Mouse (Mus musculus) layer of hippocampus, adult 11-12 months (tissue): ENCODE measurements around the gene Ugt2b35.
"Not testable (repeated sequence)": the region's sequence is repeated elsewhere in the genome, so short reads cannot be mapped to it uniquely, and the experiment has no call there.

Source experiments
- DNase-seq: peaks from one replicate; pipeline ENCODE4 v3.0.0; 2022; ENCODE audit warnings: low spot score

Ugt2b35 gene

DNA sequence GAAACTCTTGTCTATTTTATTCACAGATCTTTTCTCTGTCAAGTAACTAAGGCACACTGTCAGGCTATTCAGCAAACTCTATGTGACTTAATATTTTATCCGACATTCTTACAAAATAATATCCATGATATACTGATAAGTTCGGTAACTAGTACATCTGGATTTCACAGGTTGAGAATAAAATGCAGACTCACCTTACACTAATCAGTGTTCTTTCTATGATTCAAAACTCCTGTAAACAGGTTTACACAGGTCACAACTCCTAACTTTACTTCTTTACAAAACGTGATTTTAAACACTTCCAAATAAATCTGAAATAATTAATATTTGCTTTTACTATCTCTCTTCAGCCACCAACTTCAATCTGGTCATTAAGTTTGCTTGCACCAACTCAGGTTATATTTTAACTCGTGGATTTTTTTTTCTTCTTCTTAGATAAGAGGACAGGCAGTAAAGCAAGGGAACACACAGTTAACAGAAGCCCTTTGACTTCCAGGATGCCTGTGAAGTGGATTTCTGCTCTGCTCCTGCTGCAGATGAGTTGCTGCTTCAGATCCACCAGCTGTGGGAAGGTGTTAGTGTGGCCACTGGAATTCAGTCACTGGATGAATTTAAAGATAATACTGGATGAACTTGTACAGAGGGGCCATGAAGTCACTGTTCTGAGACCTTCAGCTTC lies at the start of gene Ugt2b35:
Gene Ugt2b35 (plus strand): TSS at position 466 of the 679 bp plus-strand sequence.
- no peak for DNase-seq

GRCm38 (mm10) chr5:86960504-86960903 lies 40.2 kb upstream of the Ugt2b35 start:
- no peak for DNase-seq

- no peak for DNase-seq
These were observed 38.9 kb upstream of the Ugt2b35 start for GRCm38 (mm10) chr5:86961587-86962358.

DNA sequence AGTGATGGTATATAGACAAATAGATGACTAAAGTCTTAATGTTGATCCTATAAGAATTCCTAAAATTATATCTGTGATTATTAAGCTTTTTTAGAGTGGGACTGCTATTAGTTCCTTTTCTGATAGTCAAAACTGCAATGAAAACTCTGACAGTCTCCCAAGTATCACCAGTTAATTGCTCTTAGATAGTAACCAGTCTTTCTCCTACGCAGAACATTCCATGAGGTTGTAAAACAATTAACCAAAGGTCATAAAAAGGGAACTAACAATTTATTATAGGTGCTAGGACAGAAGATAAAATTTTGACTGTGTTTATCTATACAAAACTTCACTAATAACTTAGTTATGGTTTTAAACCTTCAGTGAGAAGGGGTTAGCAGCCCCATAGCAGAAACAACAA lies 37.8 kb upstream of the Ugt2b35 start:
- DNase-seq = not testable (repeated sequence)

GRCm38 (mm10) chr5:86967271-86967670 lies 33.4 kb upstream of the Ugt2b35 start:
- not testable (repeated sequence) for DNase-seq

DNA sequence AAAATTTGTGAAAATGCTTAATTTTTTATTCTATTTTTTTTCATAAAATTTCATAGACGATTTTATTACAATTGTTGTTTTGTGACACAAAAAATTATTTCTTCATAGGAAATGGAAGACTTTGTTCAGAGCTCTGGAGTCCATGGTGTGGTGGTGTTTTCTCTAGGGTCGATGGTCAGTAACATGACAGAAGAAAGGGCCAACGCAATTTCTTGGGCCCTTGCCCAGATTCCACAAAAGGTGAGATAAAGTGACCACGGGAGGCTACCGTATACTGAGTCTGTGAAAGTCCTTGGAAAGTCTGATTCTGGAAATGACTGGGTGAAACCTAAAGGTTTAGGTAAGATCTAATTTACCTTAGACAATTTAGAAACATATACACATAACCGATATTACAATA lies 4.1 kb downstream of the Ugt2b35 start:
- DNase-seq = no peak

- DNase-seq = no peak
These were observed 14.8 kb downstream of the Ugt2b35 start for GRCm38 (mm10) chr5:87015477-87015876.

- DNase-seq = no peak
These were observed 26.7 kb downstream of the Ugt2b35 start for GRCm38 (mm10) chr5:87027359-87027758.

DNA sequence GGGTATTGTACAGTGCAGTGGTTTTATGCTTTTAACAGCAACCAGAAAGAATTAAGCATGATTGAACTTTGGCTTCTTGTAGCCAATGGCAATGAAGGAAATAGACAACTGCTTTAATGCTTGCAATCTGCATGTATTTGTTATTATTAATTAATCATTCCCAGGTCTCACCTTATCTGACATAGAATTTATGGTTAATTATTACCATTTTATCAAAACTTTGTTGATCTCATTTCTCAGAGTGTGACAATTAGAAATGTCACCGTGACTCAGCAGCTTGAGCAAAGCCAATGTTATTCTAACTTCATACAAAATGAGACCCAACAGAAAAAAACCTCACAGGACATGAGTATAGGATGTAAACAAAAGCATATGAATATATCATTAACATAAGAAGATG lies 30.0 kb downstream of the Ugt2b35 start:
- DNase-seq = no peak
